Comparison of ENCODE assay signal across 27 mouse cellular contexts in the genomic region with DNA sequence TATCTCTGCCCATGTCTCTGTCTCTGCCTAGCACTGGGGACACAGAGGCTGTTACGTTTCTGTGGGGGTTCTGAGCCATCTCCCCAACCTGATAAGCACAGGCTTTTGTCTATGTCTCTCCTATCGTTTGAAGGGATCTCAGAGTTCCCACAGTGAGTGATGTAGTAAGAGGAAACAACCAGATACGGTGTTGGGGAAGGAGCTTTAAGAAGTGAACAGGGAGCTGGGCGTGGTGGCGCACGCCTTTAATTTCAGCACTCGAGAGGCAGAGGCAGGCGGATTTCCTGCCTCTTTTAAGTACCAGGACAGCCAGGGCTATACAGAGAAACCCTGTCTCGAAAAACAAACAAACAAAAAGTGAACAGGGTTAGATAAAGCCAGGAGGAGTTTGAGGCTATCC. TPM values are rescaled to one million over a fixed set of nuclear protein-coding genes. Genes with fewer than 3 reads are reported as not detected.
"Had no signal": no experiment of that assay in that cellular context is flagged by ENCODE, and none has a peak within 500 bp of the region (broad histone marks: within the 10 kb centered on the region; RNA-seq: fewer than 3 reads in every experiment).

No protein-coding gene starts in this region.

- H3K27me3 ChIP-seq: kidney, embryonic 15.5 days; limb, embryonic 12.5 days; limb, embryonic 15.5 days; midbrain, embryonic 13.5 days; neural tube, embryonic 13.5 days; stomach, embryonic 15.5 days had no signal

- H3K27ac ChIP-seq: kidney, embryonic 15.5 days; limb, embryonic 12.5 days; limb, embryonic 15.5 days; liver, embryonic 14.5 days; midbrain, embryonic 10.5 days; midbrain, embryonic 13.5 days; neural tube, embryonic 13.5 days; stomach, embryonic 15.5 days had no signal

- H3K36me3 ChIP-seq: kidney, embryonic 15.5 days; limb, embryonic 12.5 days; limb, embryonic 15.5 days; midbrain, embryonic 10.5 days; midbrain, embryonic 13.5 days; neural tube, embryonic 13.5 days; stomach, embryonic 15.5 days had no signal

- ATAC-seq: liver, postnatal 0 days; lung, postnatal 0 days; midbrain, embryonic 13.5 days; midbrain, embryonic 16.5 days had no signal

- H3K4me1 ChIP-seq: kidney, embryonic 15.5 days; stomach, embryonic 15.5 days had no signal

- DNase-seq: kidney, postnatal 10 days; kidney, postnatal 36 days; left cerebral cortex, postnatal 4 days; lung, embryonic 14.5 days; lung, postnatal 36 days; retina, postnatal 1 day; right cerebral cortex, postnatal 25 days; spleen, adult 18-20 months; thymus, postnatal 25 days had no signal

- H3K9ac ChIP-seq: kidney, embryonic 15.5 days; limb, embryonic 12.5 days; limb, embryonic 15.5 days; liver, embryonic 14.5 days; liver, postnatal 0 days; lung, embryonic 14.5 days; midbrain, embryonic 13.5 days; neural tube, embryonic 13.5 days; stomach, embryonic 15.5 days had no signal

- H3K4me2 ChIP-seq: kidney, embryonic 15.5 days; limb, embryonic 12.5 days; limb, embryonic 15.5 days; liver, embryonic 11.5 days; lung, embryonic 14.5 days; midbrain, embryonic 13.5 days; neural tube, embryonic 13.5 days; stomach, embryonic 15.5 days had no signal

- H3K9me3 ChIP-seq: kidney, embryonic 15.5 days; limb, embryonic 12.5 days; limb, embryonic 15.5 days; megakaryocyte, embryonic 14.5 days; midbrain, embryonic 10.5 days; midbrain, embryonic 13.5 days; neural tube, embryonic 13.5 days; stomach, embryonic 15.5 days had no signal

- H3K4me3 ChIP-seq: kidney, embryonic 15.5 days; limb, embryonic 12.5 days; limb, embryonic 15.5 days; megakaryocyte, embryonic 14.5 days; midbrain, embryonic 10.5 days; midbrain, embryonic 13.5 days; myocyte; neural tube, embryonic 13.5 days; stomach, embryonic 15.5 days had no signal

RNA-seq across cellular contexts. Expression of a gene that starts 13.2 kb away (rescaled TPM):
- total RNA-seq: monocyte, adult 5-6 weeks; neutrophil, adult 5-6 weeks had no signal
- polyA plus RNA-seq: liver, postnatal 0 days; lung, postnatal 0 days; myocyte had no signal

RNA-seq across cellular contexts. Expression of a gene that starts 56.6 kb away (rescaled TPM):
- total RNA-seq: layer of hippocampus, postnatal 10 days; left cerebral cortex, postnatal 14 days; left cerebral cortex, postnatal 4 days had no signal
- polyA plus RNA-seq: midbrain, embryonic 10.5 days; midbrain, embryonic 13.5 days; midbrain, embryonic 16.5 days had no signal
